Mouse (Mus musculus) hindbrain, embryonic 14.5 days (tissue): ENCODE results near the gene Slamf1. TPM values are rescaled to one million over a fixed set of nuclear protein-coding genes. Genes with fewer than 3 reads are reported as not detected.
"Not testable (repeated sequence)": the region's sequence is repeated elsewhere in the genome, so short reads cannot be mapped to it uniquely, and the experiment has no call there.

ENCODE experiments used
- ATAC-seq: fragments of 200-750 bp; cut with Nextera tagmentation; 2 replicates; pipeline ENCODE4 v1.8.0; 2017; ENCODE audit warnings: moderate number of reproducible peaks, mild to moderate bottlenecking, moderate TSS enrichment, moderate library complexity; ENCODE audit not compliant: low FRiP score
- DNase-seq: peaks from one replicate; pipeline ENCODE4 v3.0.0-alpha.2; 2015; ENCODE audit warnings: low spot score
- H3K27ac ChIP-seq: fragments of 300-500 bp; sonication (generic); 2 replicates; pipeline ENCODE4 v1.5.1; 2014; ENCODE audit warnings: mild to moderate bottlenecking, moderate library complexity
- H3K27me3 ChIP-seq: fragments of 300-500 bp; sonication (generic); 2 replicates; pipeline ENCODE4 v1.6.1; 2014; ENCODE audit warnings: mild to moderate bottlenecking, low read length, mixed read lengths; ENCODE audit not compliant: control insufficient read depth, insufficient read depth
- H3K36me3 ChIP-seq: fragments of 300-500 bp; sonication (generic); replicated peaks from 2 replicates; pipeline ENCODE4 v1.6.1; 2014; ENCODE audit not compliant: control insufficient read depth, insufficient read depth
- H3K4me1 ChIP-seq: fragments of 300-500 bp; sonication (generic); replicated peaks from 2 replicates; pipeline ENCODE4 v1.6.1; 2014; ENCODE audit warnings: antibody characterized with exemption, low read length, mixed read lengths; ENCODE audit not compliant: control insufficient read depth, insufficient read depth
- H3K4me2 ChIP-seq: fragments of 300-500 bp; sonication (generic); replicated peaks from 2 replicates; pipeline ENCODE4 v1.6.1; 2014; ENCODE audit warnings: mild to moderate bottlenecking, moderate library complexity
- H3K4me3 ChIP-seq: fragments of 300-500 bp; sonication (generic); replicated peaks from 2 replicates; pipeline ENCODE4 v1.5.1; 2014; ENCODE audit warnings: mild to moderate bottlenecking, low read length
- H3K9ac ChIP-seq: fragments of 300-500 bp; sonication (generic); 2 replicates; pipeline ENCODE4 v1.6.1; 2014
- H3K9me3 ChIP-seq: fragments of 300-500 bp; sonication (generic); 2 replicates; pipeline ENCODE4 v1.6.1; 2016; ENCODE audit warnings: low read length; ENCODE audit not compliant: control insufficient read depth
- WGBS: fragments of 180-500 bp; shearing (Covaris S2); extraction: QIAGEN DNeasy Blood & Tissue Kit; methylation state at CpG from one replicate; pipeline ENCODE4 v1.1.7; 2014; 5-methylcytosine and 5-hydroxymethylcytosine counted together
- polyA plus RNA-seq: library from polyadenylated mRNA; unstranded; fragments of >200 nt; fragmentation: Nextera tagmentation; extraction: Ambion mirVana; gene quantifications from 2 replicates; pipeline ENCODE4 v1.2.1, GENCODE M21; 2014

Slamf1 gene
- polyA plus RNA-seq, 1 experiment from 2014 or later, result 0.13 TPM

DNA sequence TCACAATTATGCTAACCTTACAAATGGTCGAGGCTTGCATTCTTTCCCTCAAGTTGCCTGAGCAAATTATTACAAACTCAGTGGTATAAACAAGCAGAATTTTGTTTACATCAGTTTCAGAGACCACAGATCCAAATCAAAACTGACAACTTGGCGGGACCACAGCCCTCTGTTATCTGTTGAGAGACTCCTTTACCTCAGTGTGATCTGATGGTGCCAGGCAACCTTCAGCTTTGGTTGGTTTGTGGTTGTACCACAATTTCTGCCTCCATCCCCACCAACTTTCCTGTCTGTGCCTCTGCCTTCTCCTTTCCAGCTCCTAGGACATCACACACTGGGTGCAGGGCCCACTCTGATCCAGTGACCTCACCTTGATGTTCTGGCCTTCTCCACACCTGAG, 29.3 kb downstream of the Slamf1 start:
- 78% methylated on average over 2 of the region's 2 CpGs for WGBS
- H3K36me3 ChIP-seq, result no peaks in the 10 kb centered on the region
- H3K4me3 ChIP-seq, result no peak overlapping the region
- no peak overlapping the region for H3K9ac ChIP-seq
- no peak overlapping the region for H3K4me2 ChIP-seq
- DNase-seq (no peak), ATAC-seq (no peak)
- no peaks in the 10 kb centered on the region for H3K9me3 ChIP-seq
- H3K4me1 ChIP-seq, result no peaks in the 10 kb centered on the region
- H3K27me3 ChIP-seq, result no peaks in the 10 kb centered on the region
- H3K27ac ChIP-seq, result no peak overlapping the region

DNA sequence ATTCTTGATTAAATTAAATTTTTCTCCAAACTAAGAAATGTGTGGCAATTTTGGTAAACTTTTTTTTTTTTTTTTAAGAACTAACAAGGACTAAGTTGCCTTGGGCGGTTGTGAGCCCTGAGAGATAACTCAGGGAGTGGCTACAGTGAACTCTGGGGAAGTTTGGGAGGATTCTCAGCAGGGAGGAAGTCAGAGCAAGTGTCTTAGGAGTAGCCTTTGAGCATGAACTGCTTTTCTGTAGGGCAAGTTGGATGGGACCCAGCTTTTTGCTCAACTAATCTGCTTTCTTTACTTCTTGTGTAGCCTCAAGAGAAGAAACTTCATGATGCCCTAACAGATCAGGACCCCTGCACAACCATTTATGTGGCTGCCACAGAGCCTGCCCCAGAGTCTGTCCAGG, 30.9 kb downstream of the Slamf1 start:
- WGBS, result 77% methylated on average over 1 of the region's 1 CpGs
- no peak overlapping the region for H3K4me3 ChIP-seq
- no peak overlapping the region for H3K27ac ChIP-seq
- no peak overlapping the region for H3K9ac ChIP-seq
- no peaks in the 10 kb centered on the region for H3K36me3 ChIP-seq
- H3K4me2 ChIP-seq, result no peak overlapping the region
- H3K4me1 ChIP-seq, result no peaks in the 10 kb centered on the region
- ATAC-seq, result no peak
- no peaks in the 10 kb centered on the region for H3K9me3 ChIP-seq
- no peaks in the 10 kb centered on the region for H3K27me3 ChIP-seq
- DNase-seq, result no peak

DNA sequence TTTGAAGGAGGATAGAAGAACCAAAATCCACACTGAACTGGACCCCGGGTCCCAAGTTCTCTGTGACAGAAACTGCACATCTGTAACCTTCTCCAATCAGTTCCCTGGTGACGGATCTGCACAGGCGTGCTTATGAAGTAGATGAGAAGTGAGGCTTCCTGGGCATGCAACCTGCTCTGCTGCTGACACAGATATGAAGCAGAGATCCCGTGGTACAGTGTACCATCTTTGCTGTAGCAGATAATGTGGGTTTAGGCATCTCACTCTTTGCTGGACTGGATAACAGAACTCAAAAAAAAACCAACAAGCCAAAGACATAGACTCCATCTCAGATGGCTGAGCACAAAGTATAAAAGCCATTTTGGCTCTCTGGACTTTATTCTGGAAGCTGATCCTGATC, 32.7 kb downstream of the Slamf1 start:
- WGBS, result 90% methylated on average over 4 of the region's 4 CpGs
- Histone ChIP-seq H3K27ac (no peak overlapping the region), H3K4me3 (no peak overlapping the region), H3K9me3 (no peaks in the 10 kb centered on the region), H3K4me2 (no peak overlapping the region), H3K36me3 (no peaks in the 10 kb centered on the region), H3K9ac (no peak overlapping the region), H3K4me1 (no peaks in the 10 kb centered on the region), H3K27me3 (no peaks in the 10 kb centered on the region)
- DNase-seq, result no peak
- ATAC-seq, result no peak

DNA sequence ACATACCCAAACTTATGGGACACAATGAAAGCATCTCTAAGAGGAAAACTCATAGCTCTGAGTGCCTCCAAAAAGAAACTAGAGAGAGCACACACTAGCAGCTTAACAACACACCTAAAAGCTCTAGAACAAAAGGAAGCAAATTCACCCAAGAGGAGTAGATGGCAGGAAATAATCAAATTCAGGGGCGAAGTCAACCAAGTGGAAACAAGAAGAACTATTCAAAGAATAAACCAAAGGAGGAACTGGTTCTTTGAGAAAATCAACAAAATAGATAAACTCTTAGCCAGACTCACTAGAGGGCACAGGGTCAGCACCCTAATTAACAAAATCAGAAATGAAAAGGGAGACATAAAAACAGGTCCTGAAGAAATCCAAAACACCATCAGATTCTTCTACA, 44.1 kb downstream of the Slamf1 start:
- H3K27ac ChIP-seq, DNase-seq, H3K4me2 ChIP-seq, H3K9ac ChIP-seq, ATAC-seq, H3K36me3 ChIP-seq, H3K27me3 ChIP-seq, H3K9me3 ChIP-seq, H3K4me1 ChIP-seq, H3K4me3 ChIP-seq: not testable (repeated sequence)
- WGBS, result 82% methylated on average over 1 of the region's 1 CpGs

DNA sequence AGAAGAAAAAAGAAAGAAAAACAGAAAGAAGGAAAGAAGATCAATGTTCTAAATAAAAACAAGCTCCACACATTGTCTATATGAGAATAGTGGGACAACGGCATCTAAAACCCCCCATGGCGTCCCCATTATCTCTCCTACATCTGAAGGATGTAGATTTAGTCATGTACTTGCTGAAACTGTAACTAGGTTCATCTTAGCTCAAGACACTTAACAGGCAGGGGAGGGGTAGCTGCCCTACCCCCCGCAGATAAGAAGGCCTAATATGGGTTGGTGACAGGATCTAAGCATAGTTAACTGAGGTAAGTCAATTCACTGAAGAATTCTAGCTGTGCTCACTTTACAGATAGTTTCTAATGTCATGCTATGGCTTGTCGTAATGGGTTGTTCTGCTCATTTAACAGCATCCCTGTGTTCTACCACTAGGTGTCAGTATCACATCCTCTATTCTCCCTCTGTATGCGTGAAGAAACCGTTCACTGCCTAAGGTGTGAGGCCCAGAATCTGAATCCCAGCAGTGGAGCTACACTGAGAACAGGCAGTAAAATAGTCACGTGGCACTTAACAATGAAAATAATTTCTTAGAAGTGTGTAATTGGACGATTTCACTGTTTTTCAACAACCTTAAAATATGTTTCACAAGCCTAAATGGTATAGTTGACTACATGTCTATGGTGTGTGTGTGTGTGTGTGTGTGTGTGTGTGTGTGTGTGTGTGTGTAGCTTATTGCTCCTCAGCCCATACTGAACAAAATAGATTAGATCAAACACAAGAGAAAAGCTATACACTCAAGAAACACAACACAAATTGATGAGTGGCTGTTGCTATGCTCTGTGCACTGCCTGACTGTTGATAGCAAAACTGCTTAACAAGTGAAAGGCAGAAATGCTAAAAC, 48.9 kb downstream of the Slamf1 start:
- H3K27me3 ChIP-seq, result no peaks in the 10 kb centered on the region
- ATAC-seq, result peak; percentile 97
- no peak overlapping the region for H3K27ac ChIP-seq
- H3K9ac ChIP-seq, result no peak overlapping the region
- DNase-seq, result peak; percentile 85
- H3K4me1 ChIP-seq, result no peaks in the 10 kb centered on the region
- H3K36me3 ChIP-seq, result no peaks in the 10 kb centered on the region
- no peak overlapping the region for H3K4me3 ChIP-seq
- 12% methylated on average over 8 of the region's 8 CpGs for WGBS
- H3K4me2 ChIP-seq, result no peak overlapping the region
- H3K9me3 ChIP-seq, result no peaks in the 10 kb centered on the region

DNA sequence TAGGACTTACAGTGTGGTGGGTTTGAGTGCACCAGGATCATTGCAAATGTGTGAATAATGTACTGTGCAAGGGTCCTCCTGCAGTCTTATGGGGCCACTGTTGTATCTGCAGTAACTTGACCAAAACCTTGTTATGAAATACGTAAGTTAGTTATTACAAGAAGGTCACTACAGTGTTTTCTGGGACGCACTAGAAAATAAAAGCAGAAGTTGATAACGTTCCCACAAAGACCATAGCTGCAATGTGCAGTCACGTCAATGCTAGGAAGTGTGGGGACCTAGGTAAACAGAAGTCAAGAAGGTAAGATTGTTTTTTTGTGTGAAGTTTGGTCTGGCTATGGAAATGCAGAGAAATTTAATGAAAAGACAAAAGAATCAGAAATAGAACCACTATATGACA, 50.1 kb downstream of the Slamf1 start:
- no peaks in the 10 kb centered on the region for H3K27me3 ChIP-seq
- H3K36me3 ChIP-seq, result no peaks in the 10 kb centered on the region
- H3K27ac ChIP-seq, result no peak overlapping the region
- H3K4me3 ChIP-seq, result no peak overlapping the region
- H3K9me3 ChIP-seq, result no peaks in the 10 kb centered on the region
- no peak overlapping the region for H3K9ac ChIP-seq
- DNase-seq, result no peak
- ATAC-seq, result no peak
- WGBS, result 90% methylated on average over 4 of the region's 4 CpGs
- H3K4me2 ChIP-seq, result no peak overlapping the region
- H3K4me1 ChIP-seq, result no peaks in the 10 kb centered on the region

DNA sequence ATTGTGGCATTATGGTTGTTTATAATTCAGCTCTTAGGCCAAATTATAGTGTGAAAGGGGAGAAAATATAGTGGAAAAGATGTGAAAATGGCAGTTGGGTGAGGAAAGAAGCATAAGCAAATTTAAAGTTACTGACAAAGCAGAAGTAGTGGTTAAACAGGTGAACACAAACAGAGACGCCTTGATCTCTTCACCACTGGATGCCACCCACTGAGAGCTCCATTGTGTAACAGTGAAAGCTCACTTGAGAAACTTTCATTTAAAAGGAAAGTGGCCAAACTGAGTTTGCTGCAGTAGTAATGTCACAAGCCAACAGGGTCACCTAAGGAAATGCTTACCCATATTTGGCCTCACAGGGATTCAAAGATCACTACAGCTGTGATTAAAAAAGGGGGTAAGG, 54.4 kb downstream of the Slamf1 start:
- Histone ChIP-seq H3K4me3 (no peak overlapping the region), H3K4me2 (no peak overlapping the region), H3K36me3 (no peaks in the 10 kb centered on the region), H3K9ac (no peak overlapping the region), H3K9me3 (no peaks in the 10 kb centered on the region), H3K27ac (no peak overlapping the region), H3K4me1 (no peaks in the 10 kb centered on the region), H3K27me3 (no peaks in the 10 kb centered on the region)
- 24% methylated on average over 1 of the region's 1 CpGs for WGBS
- no peak for ATAC-seq
- DNase-seq, result no peak

DNA sequence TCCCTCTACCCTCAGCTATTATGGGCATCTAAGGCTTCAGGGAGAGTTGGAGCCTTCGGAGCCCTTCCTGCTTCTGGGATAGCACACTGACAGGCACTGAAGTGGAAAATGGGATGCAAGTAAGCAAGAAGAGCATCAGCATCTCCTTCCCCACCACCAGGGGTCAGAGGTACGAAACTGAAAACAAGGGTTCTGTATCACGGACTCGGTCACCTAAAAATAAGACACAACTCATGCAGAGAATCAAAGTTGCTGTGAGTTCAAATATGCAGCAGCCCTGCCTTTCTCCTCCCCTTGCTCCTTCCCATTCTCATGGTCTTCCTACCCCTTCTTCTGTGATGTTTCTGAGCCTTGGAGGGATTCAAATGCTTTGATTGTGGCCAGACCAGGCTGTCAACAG, 58.5 kb downstream of the Slamf1 start:
- no peak overlapping the region for H3K4me3 ChIP-seq
- H3K27ac ChIP-seq, result no peak overlapping the region
- H3K4me1 ChIP-seq, result no peaks in the 10 kb centered on the region
- no peak overlapping the region for H3K9ac ChIP-seq
- WGBS, result 19% methylated on average over 4 of the region's 4 CpGs
- H3K36me3 ChIP-seq, result no peaks in the 10 kb centered on the region
- no peaks in the 10 kb centered on the region for H3K9me3 ChIP-seq
- ATAC-seq (no peak), DNase-seq (no peak)
- H3K27me3 ChIP-seq, result no peaks in the 10 kb centered on the region
- no peak overlapping the region for H3K4me2 ChIP-seq

DNA sequence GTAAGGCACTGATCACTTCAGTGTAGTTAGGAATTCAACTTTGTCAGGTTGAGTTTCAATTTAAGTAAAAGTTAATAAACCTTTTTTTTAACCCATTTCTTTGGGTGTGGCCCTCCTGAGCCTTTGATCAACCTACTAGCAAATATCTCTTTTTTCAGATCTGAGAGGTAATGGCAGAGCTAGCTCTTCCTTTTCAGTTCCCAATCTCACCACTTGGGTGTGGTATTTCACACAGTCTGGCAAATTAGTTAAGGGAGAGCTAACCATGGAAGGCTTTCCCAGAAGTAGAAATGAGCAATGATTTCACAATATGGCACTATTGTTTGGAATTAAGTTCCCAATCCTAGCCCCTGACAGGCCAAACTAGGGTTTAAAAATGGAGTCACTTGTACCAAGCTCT, 59.2 kb downstream of the Slamf1 start:
- no peak overlapping the region for H3K9ac ChIP-seq
- no peak overlapping the region for H3K27ac ChIP-seq
- H3K27me3 ChIP-seq, result no peaks in the 10 kb centered on the region
- no peak overlapping the region for H3K4me3 ChIP-seq
- peak; percentile 72 for DNase-seq
- no peak for ATAC-seq
- no peaks in the 10 kb centered on the region for H3K36me3 ChIP-seq
- H3K4me1 ChIP-seq, result no peaks in the 10 kb centered on the region
- H3K4me2 ChIP-seq, result no peak overlapping the region
- H3K9me3 ChIP-seq, result no peaks in the 10 kb centered on the region

DNA sequence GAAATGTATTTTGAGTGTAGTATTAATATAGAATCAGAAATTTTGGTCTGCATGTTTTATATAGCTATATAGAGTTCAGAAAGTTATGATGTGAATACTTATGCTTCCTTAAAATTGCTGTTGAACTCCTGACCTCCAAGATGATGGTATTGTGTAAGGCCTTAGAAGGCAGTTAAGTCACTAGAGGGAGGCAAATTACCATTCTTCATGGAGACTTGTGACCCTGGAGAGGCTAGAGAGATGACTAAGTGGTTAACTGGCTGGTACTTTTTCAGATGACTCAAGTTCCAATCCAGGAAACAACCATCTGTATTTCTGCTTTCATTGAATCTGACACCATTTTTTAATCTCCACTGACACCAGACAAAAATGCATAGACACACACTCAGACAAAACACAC, 60.7 kb downstream of the Slamf1 start:
- Histone ChIP-seq H3K4me3 (no peak overlapping the region), H3K27ac (no peak overlapping the region), H3K9ac (no peak overlapping the region), H3K4me1 (no peaks in the 10 kb centered on the region), H3K4me2 (no peak overlapping the region), H3K27me3 (no peaks in the 10 kb centered on the region), H3K9me3 (no peaks in the 10 kb centered on the region), H3K36me3 (no peaks in the 10 kb centered on the region)
- ATAC-seq (no peak), DNase-seq (no peak)
